Mouse (Mus musculus) liver, adult (tissue): Measurements from ENCODE around the gene Hipk2.

Experiments
- GATA4 ChIP-seq: IDR thresholded peaks from 2 replicates; pipeline ENCODE4 v1.6.1; 2014; ENCODE audit warnings: mild to moderate bottlenecking, low read length; ENCODE audit not compliant: insufficient replicate concordance

Gene Hipk2

GRCm38 (mm10) chr6:38669580-38669979, 206.4 kb downstream of the Hipk2 start:
- no peak for TF ChIP-seq GATA4

- no peak for TF ChIP-seq GATA4
These were observed 213.0 kb downstream of the Hipk2 start, which contains the start of gene Clec2l for GRCm38 (mm10) chr6:38662714-38663615. TSS of gene Clec2l (plus strand) at chr6:38663069.

- TF ChIP-seq GATA4 = no peak
These were observed 214.3 kb downstream of the Hipk2 start for GRCm38 (mm10) chr6:38661626-38662025.

GRCm38 (mm10) chr6:38650263-38650937, 225.6 kb downstream of the Hipk2 start:
- TF ChIP-seq GATA4 = no peak

- TF ChIP-seq GATA4 = no peak
These were observed 226.4 kb downstream of the Hipk2 start for GRCm38 (mm10) chr6:38649545-38649944.
